Mouse (Mus musculus) ES-E14 (cell line): ENCODE data around the gene Pgghg.

Experiments
- CHD2 ChIP-seq: IDR thresholded peaks from 2 replicates; pipeline ENCODE4 v1.6.1; 2014; ENCODE audit warnings: mild to moderate bottlenecking, low read depth, low read length, inconsistent platforms
- HCFC1 ChIP-seq: IDR thresholded peaks from 2 replicates; pipeline ENCODE4 v1.6.1; 2012; ENCODE audit warnings: low read length, inconsistent platforms, borderline replicate concordance; ENCODE audit not compliant: insufficient read depth
- MAFK ChIP-seq: IDR thresholded peaks from 2 replicates; pipeline ENCODE4 v1.6.1; 2014; ENCODE audit warnings: mild to moderate bottlenecking, low read depth, low read length, inconsistent platforms; ENCODE audit not compliant: insufficient read depth

- no peak for TF ChIP-seq CHD2
- TF ChIP-seq MAFK, result no peak
- no peak for TF ChIP-seq HCFC1
Observed at GRCm38 (mm10) chr7:140982971-140983370, 41.8 kb downstream of the Pgghg start.
